Mouse (Mus musculus): ENCODE data around the gene Sorbs2. TPM values are rescaled to one million over a fixed set of nuclear protein-coding genes. Genes with fewer than 3 reads are reported as not detected.

Sorbs2 gene
- total RNA-seq (2021), result 100 to 1,000 TPM; 370 to 377 TPM
- long read RNA-seq, experiment 1, full-length matches to known transcripts, result 2 of 86 reads
- long read RNA-seq, experiment 1, partial matches to known transcripts, result 26 of 86 reads
- long read RNA-seq, experiment 1, other reads (novel, unspliced or antisense), result 58 of 86 reads
- long read RNA-seq, experiment 2, partial matches to known transcripts, result 21 of 66 reads
- long read RNA-seq, experiment 2, other reads (novel, unspliced or antisense), result 45 of 66 reads

DNA sequence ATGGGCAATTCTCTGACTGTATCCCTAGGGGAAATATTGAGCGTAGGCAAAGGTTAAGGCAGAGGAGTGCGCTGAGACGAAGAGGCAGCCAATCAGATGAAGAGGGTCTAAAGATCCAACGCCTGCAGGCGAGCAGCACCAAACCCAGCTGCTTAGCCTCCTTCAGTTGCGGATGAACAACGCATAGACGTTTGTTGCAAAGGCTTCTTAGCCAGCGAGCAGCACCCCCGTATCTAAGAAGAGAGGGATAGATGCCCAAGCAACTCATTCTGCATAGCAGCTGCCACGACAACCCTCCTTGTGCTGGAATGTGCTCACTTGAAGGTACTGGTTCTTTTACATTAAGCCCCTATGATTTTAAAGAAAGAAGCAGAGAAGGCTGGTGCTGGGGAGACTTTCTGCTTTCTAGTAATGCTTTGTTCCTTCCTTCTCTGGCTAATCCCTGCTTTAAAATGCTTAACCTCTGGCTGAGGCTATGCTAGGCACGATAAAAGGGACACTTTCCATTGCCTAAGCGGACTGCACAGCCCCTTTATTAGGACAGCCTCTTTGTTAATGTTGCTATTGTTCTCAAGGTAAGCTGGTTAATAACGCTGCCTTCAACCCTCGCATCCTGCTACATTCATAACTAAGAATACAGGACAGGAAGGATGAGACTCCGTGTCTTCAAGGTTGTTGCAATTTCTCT is at the start of gene Sorbs2:
TSS of gene Sorbs2 (plus strand) at position 155 of the 688 bp plus-strand sequence.
- no peak; the same call in 1 of the 2 replicates for TF ChIP-seq CTCF (IDR thresholded peaks at IDR 0.05)
- Histone ChIP-seq H3K27ac (peak within 1 kb of the TSS; percentile 82), H3K4me3 (peak within 1 kb of the TSS; percentile 57)
- DNase-seq (ENCODE audit: extremely low spot score in 1 of 2, low spot score in 2 of 2), result peak; percentile 39 to 41
- intact Hi-C loops (cut with DNase I), result loop anchor here (5.0 kb wide), 3 partner anchors 95 to 210 kb away; no protein-coding TSS in a partner anchor

DNA sequence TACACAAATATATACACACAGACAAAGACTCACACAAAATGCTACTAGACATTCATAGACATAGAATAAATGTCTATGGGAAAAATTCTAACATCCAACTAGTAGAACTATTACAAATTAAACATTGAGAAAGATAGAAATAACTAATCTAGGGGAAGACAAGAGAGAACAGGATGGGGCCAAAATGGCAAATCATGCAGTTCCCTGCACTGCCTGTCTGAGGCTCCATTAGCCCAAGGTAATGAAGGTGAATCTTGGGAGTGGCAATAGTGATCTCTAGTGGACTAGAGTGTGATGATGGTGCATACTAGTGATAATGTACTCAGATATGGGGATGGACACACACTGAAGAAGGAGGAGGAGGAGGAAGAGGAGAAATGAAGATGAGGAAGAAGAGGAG is 49.7 kb upstream of the Sorbs2 start:
- no peak for DNase-seq (ENCODE audit: extremely low spot score in 1 of 2, low spot score in 2 of 2)
- Histone ChIP-seq H3K4me3 (no peak overlapping the region), H3K27ac (no peak overlapping the region)
- intact Hi-C loops (cut with DNase I), result no loop called here
- no peak; the same call in 1 of the 2 replicates for TF ChIP-seq CTCF (IDR thresholded peaks at IDR 0.05)

DNA sequence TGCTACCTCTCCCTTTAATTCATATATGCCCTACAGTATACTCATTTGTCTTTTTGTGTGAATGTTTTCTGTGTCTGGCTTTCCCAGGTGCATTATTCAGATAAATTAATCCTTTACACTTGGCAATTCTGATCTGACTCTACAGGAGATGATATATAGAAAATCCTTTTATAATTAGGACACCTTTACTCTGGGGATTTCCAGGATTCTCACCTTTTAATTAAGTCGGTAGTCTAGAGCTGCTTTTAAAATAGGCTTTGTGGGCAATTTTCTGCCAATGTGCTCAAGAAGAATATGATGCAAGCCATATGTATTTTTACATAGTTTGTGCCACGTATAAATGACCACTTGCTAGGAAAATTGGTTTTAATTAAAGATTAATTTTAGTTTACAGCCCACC is 38.6 kb upstream of the Sorbs2 start:
- Histone ChIP-seq H3K27ac (no peak overlapping the region), H3K4me3 (no peak overlapping the region)
- TF ChIP-seq CTCF (IDR thresholded peaks at IDR 0.05), result no peak
- no peak for DNase-seq (ENCODE audit: extremely low spot score in 1 of 2, low spot score in 2 of 2)
- intact Hi-C loops (cut with DNase I), result no loop called here

DNA sequence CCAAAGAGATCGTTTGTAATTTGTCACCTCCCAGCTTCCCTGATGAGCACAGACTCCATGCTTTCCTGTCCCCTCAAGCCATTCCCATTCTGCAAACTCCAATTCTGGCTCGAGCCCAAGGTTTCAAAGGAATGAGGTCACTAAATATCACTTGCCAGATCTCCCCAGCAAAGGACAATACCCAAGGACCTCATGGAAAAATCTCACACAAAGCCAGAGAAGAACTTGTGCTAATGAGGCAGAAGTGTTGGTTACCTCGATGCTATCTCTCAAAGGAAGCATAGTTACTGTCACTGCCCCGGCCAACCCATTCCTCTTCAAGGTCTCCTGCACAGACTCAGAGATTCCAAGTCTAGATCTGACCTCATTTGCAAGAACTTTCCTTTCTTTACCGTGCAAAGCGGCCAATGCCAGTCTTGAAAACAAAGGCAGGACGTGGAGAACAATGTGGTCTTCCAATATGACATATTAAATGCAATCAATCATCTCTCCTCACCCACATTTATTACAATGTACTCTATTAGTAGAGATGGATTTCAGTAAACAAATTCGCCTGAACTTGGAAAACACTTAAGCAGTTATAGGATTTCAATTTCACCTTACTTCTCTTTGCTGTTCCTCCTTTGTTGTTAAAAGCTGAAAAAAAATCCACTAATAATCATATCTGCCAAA is 37.9 kb upstream of the Sorbs2 start:
- Histone ChIP-seq H3K4me3 (no peak overlapping the region), H3K27ac (no peak overlapping the region)
- intact Hi-C loops (cut with DNase I), result no loop called here
- TF ChIP-seq CTCF (IDR thresholded peaks at IDR 0.05), result no peak
- DNase-seq (ENCODE audit: extremely low spot score in 1 of 2, low spot score in 2 of 2), result no peak

DNA sequence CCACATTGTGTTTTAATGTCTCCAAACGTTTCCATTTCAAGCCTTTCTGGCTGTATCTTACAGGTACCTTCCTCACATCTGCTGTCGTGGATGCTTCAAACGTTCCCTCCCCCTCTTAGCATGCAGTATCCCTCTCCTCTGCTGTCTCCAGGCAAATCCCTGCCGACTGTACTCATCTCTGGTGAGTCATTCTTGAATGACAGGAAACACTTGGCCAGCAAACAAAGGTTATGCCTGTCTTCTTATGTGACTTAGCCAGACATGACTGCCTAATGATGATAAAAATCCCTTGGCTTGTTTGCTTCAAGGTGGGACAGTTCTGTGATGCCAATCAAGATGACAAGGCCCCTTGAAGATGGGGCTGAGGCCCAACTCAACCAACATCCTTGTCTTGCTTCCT is 26.7 kb upstream of the Sorbs2 start:
- no peak for DNase-seq (ENCODE audit: extremely low spot score in 1 of 2, low spot score in 2 of 2)
- no peak overlapping the region for H3K4me3 ChIP-seq
- intact Hi-C loops (cut with DNase I), result no loop called here
- TF ChIP-seq CTCF (IDR thresholded peaks at IDR 0.05), result no peak
- no peak overlapping the region for H3K27ac ChIP-seq

DNA sequence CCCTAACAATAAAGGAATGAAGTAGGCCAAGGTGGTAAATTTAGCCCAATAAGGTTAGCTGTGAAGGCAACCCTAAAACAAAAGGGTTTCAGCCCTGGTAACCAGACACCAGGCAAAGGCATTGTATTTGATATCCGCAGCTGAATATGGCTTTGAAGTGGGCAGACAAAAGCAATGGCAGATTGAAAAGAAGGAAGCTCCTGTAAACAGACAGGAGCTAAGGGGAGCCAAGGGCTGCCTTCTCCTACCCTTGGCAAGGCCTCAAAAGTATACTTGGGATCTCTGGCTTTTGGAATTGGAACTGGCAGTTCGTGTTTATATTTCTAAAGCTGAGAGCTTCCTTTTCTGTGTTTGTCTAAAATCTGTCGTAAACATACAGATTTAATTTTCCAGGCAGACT is 21.3 kb upstream of the Sorbs2 start:
- intact Hi-C loops (cut with DNase I), result no loop called here
- no peak for DNase-seq (ENCODE audit: extremely low spot score in 1 of 2, low spot score in 2 of 2)
- Histone ChIP-seq H3K27ac (no peak overlapping the region), H3K4me3 (no peak overlapping the region)
- no peak for TF ChIP-seq CTCF (IDR thresholded peaks at IDR 0.05)

GRCm38 (mm10) chr8:45503971-45504370 is 3.6 kb upstream of the Sorbs2 start:
- no peak for DNase-seq (ENCODE audit: extremely low spot score in 1 of 2, low spot score in 2 of 2)
- Histone ChIP-seq H3K4me3 (no peak overlapping the region), H3K27ac (no peak overlapping the region)
- intact Hi-C loops (cut with DNase I), result no loop called here
- TF ChIP-seq CTCF (IDR thresholded peaks at IDR 0.05), result no peak

- TF ChIP-seq CTCF (IDR thresholded peaks at IDR 0.05), result no peak
- Histone ChIP-seq H3K4me3 (no peak overlapping the region), H3K27ac (no peak overlapping the region)
- no peak for DNase-seq (ENCODE audit: extremely low spot score in 1 of 2, low spot score in 2 of 2)
- intact Hi-C loops (cut with DNase I), result loop anchor here (5.0 kb wide), 3 partner anchors 96 to 211 kb away; no protein-coding TSS in a partner anchor
Measured at GRCm38 (mm10) chr8:45506376-45506775, 1.2 kb upstream of the Sorbs2 start.

DNA sequence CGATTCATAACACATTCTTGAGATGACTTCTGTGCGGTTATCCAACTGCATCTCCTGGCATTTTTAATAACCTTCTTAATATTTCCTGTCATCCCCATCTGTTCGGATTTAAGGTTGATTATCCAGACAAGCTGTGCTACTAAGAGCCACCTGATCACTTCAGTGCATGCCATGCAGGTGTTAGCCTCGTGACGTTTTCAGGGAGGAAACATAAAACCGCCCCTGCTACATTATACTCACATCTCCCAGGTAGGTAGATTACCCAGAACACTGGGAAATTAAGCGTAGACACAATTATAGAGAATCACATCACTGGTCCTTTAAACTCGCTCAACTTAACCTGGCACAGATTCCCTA is 333 bp upstream of the Sorbs2 start:
- DNase-seq (ENCODE audit: extremely low spot score in 1 of 2, low spot score in 2 of 2), result no peak

GRCm38 (mm10) chr8:45508521-45509104 is 1.0 kb downstream of the Sorbs2 start:
- TF ChIP-seq CTCF (IDR thresholded peaks at IDR 0.05), result no peak
- no peak for DNase-seq (ENCODE audit: extremely low spot score in 1 of 2, low spot score in 2 of 2)
- intact Hi-C loops (cut with DNase I), result loop anchor here (5.0 kb wide), 3 partner anchors 94 to 209 kb away; no protein-coding TSS in a partner anchor
- peak overlapping the region; percentile 57 for H3K4me3 ChIP-seq
- H3K27ac ChIP-seq, result peak overlapping the region; percentile 82; the same call in 1 of the 2 replicates

More for the DNA sequence above, 333 bp upstream of the Sorbs2 start:
- H3K4me3 ChIP-seq, result peak overlapping the region; percentile 57
- H3K27ac ChIP-seq, result peak overlapping the region; percentile 82
- TF ChIP-seq CTCF (IDR thresholded peaks at IDR 0.05), result no peak
- intact Hi-C loops (cut with DNase I), result loop anchor here (5.0 kb wide), 3 partner anchors 95 to 210 kb away; no protein-coding TSS in a partner anchor

DNA sequence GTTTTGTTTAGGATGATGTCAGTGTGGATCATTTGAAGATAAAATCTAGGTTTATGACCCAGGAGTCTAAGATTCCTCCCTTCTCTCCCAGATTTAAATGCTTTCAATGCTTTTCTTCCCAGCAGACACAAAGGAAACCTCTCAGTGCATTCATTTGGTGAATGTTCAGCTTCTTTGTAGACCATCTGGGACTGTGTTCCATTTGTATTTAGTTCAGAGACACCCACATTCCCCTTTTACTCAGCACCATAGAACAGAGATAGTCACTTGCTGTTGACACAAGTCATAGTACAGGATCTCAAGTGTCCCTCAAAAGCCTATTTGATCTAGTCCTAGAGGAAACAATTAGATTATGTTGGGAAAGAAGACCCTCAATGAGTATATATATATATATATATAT is 4.8 kb downstream of the Sorbs2 start:
- no peak overlapping the region for H3K27ac ChIP-seq
- intact Hi-C loops (cut with DNase I), result loop anchor here (2.0 kb wide), 1 partner anchor 46 kb away; no protein-coding TSS in a partner anchor
- no peak for DNase-seq (ENCODE audit: extremely low spot score in 1 of 2, low spot score in 2 of 2)
- no peak overlapping the region for H3K4me3 ChIP-seq
- TF ChIP-seq CTCF (IDR thresholded peaks at IDR 0.05), result no peak

DNA sequence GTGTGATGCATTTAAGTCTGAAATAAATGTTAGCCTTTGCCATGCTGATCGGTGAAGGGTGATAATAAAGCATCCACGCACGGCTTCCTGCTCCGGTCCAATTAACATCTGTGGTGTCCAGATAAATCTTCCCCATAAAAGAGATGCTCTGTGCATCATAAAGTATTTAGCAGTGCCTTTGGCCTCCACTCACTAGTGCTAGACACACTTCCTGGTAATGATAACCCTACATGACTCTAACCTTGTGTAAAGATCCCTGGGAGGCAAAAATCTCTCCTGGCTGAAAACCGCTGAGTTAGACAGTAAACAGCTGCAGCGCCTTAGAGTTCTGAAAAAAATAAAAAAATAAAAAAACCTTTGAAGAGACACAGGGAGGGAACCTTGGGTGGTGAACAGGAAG is 14.0 kb downstream of the Sorbs2 start:
- intact Hi-C loops (cut with DNase I), result no loop called here
- TF ChIP-seq CTCF (IDR thresholded peaks at IDR 0.05), result no peak
- Histone ChIP-seq H3K4me3 (no peak overlapping the region), H3K27ac (no peak overlapping the region)
- no peak for DNase-seq (ENCODE audit: extremely low spot score in 1 of 2, low spot score in 2 of 2)
